Mouse (Mus musculus): Measurements from ENCODE around the gene Sec22a. TPM values are rescaled to one million over a fixed set of nuclear protein-coding genes. Genes with fewer than 3 reads are reported as not detected.

The Sec22a gene
- total and polyA plus RNA-seq, 3 experiments: 6.0 to 25.1 (median 21.6) TPM

Other genes starting within 250 kb of the Sec22a start
- 10 to 100 TPM in 1 of 2 experiments, 1 to 10 TPM in 1; 9.1 to 21.7 TPM for gene Adcy5, start 209.0 kb downstream of the Sec22a start, total RNA-seq (2021)
- 17.1 and 32.8 TPM in 2 replicates for gene Adcy5, start 209.0 kb downstream of the Sec22a start, polyA plus RNA-seq (2012; rRNA removed)
- 10 to 100 TPM; 15.6 to 20.8 TPM for gene Pdia5, start 127.0 kb upstream of the Sec22a start, total RNA-seq (2021)
- gene Pdia5, start 127.0 kb upstream of the Sec22a start, polyA plus RNA-seq (2012; rRNA removed): 4.3 and 5.1 TPM in 2 replicates
- 1 to 10 TPM; 1.5 to 8.3 TPM for gene Sema5b, start 177.2 kb upstream of the Sec22a start, total RNA-seq (2021)
- 48.9 and 89.9 TPM in 2 replicates for gene Sema5b, start 177.2 kb upstream of the Sec22a start, polyA plus RNA-seq (2012; rRNA removed)

Data from adrenal gland, adult 2 months (tissue).